Mouse (Mus musculus) midbrain, embryonic 12.5 days (tissue): ENCODE results near the gene Casp9. TPM values are rescaled to one million over a fixed set of nuclear protein-coding genes. Genes with fewer than 3 reads are reported as not detected.
A peak's percentile ranks its signal among the peaks of the same experiment; 100 is the strongest.

Experiments used
- ATAC-seq: fragments of 200-750 bp; cut with Nextera tagmentation; 2 replicates; pipeline ENCODE4 v1.8.0; 2017; ENCODE audit warnings: low read depth, moderate TSS enrichment, moderate library complexity; ENCODE audit not compliant: low FRiP score
- H3K27ac ChIP-seq: fragments of 300-500 bp; sonication (generic); replicated peaks from 2 replicates; pipeline ENCODE4 v1.5.1; 2016; ENCODE audit warnings: mild to moderate bottlenecking
- H3K27me3 ChIP-seq: fragments of 300-500 bp; sonication (generic); 2 replicates; pipeline ENCODE4 v1.6.1; 2016; ENCODE audit warnings: mild to moderate bottlenecking
- H3K36me3 ChIP-seq: fragments of 300-500 bp; sonication (generic); 2 replicates; pipeline ENCODE4 v1.6.1; 2016
- H3K4me1 ChIP-seq: fragments of 300-500 bp; sonication (generic); 2 replicates; pipeline ENCODE4 v1.6.1; 2016
- H3K4me2 ChIP-seq: fragments of 300-500 bp; sonication (generic); replicated peaks from 2 replicates; pipeline ENCODE4 v1.6.1; 2016; ENCODE audit warnings: mild to moderate bottlenecking, moderate library complexity
- H3K4me3 ChIP-seq: fragments of 300-500 bp; sonication (generic); 2 replicates; pipeline ENCODE4 v1.5.1; 2016; ENCODE audit warnings: mild to moderate bottlenecking
- H3K9ac ChIP-seq: fragments of 300-500 bp; sonication (generic); replicated peaks from 2 replicates; pipeline ENCODE4 v1.6.1; 2016; ENCODE audit warnings: mild to moderate bottlenecking, moderate library complexity
- H3K9me3 ChIP-seq: fragments of 300-500 bp; sonication (generic); 2 replicates; pipeline ENCODE4 v1.6.1; 2016; ENCODE audit warnings: mild to moderate bottlenecking
- WGBS: fragments of 180-500 bp; shearing (Covaris S2); methylation state at CpG from one replicate; pipeline ENCODE4 v1.1.7; 2016; 5-methylcytosine and 5-hydroxymethylcytosine counted together
- polyA plus RNA-seq: library from polyadenylated mRNA; unstranded; fragments of >200 nt; fragmentation: Nextera tagmentation; extraction: Ambion mirVana; gene quantifications from 2 replicates; pipeline ENCODE4 v1.2.1, GENCODE M21; 2016

Casp9 gene
- polyA plus RNA-seq, 1 experiment from 2014 or later: 24.9 TPM

DNA sequence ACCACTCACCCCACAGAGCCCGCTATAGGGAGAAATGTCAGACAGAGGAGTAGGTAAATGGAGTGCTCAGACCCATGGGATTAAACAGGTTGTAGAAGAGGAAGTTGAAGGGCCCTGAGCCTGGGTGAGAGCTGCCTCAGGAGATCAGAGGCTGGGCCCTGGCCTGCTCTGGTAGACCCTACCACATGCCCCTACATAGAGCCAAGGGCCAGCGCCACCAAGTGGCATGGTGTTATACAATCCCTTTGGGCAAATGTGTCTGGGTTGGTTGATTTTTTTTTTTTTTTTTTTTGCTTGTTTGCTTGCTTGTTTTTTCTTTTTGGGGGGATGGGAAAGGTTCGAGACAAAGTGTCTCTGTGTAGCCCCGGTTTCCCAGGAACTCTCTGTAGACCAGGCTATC lies 10.7 kb downstream of the Casp9 start:
- WGBS: 92% methylated on average over 4 of the region's 4 CpGs
- Histone ChIP-seq H3K4me3 (no peak overlapping the region), H3K36me3 (peaks cover 63% of the 10 kb centered on the region), H3K9ac (no peak overlapping the region), H3K4me2 (no peak overlapping the region), H3K27ac (no peak overlapping the region), H3K9me3 (no peaks in the 10 kb centered on the region), H3K27me3 (no peaks in the 10 kb centered on the region), H3K4me1 (no peaks in the 10 kb centered on the region)
- no peak for ATAC-seq

GRCm38 (mm10) chr4:141805886-141806285 lies 12.5 kb downstream of the Casp9 start:
- no peak for ATAC-seq
- 95% methylated on average over 8 of the region's 8 CpGs for WGBS
- H3K36me3 ChIP-seq: peaks cover 78% of the 10 kb centered on the region

GRCm38 (mm10) chr4:141809850-141810464 lies 16.5 kb downstream of the Casp9 start:
- H3K4me3 ChIP-seq: no peak overlapping the region
- no peak overlapping the region for H3K9ac ChIP-seq
- 75% methylated on average over 8 of the region's 8 CpGs for WGBS
- 0 out of 2 replicates have a peak overlapping the region, but pooled peaks have one; percentile 20 for H3K27ac ChIP-seq
- ATAC-seq: peak; percentile 58; the same call in 1 of the 2 replicates
- no peaks in the 10 kb centered on the region for H3K27me3 ChIP-seq
- H3K4me2 ChIP-seq: no peak overlapping the region
- no peaks in the 10 kb centered on the region for H3K4me1 ChIP-seq
- H3K9me3 ChIP-seq: no peaks in the 10 kb centered on the region
- peaks cover 89% of the 10 kb centered on the region for H3K36me3 ChIP-seq

More at GRCm38 (mm10) chr4:141805886-141806285, 12.5 kb downstream of the Casp9 start:
- H3K27me3 ChIP-seq: no peaks in the 10 kb centered on the region
- H3K27ac ChIP-seq: no peak overlapping the region
- H3K4me2 ChIP-seq: no peak overlapping the region
- H3K9ac ChIP-seq: no peak overlapping the region
- no peaks in the 10 kb centered on the region for H3K4me1 ChIP-seq
- H3K9me3 ChIP-seq: no peaks in the 10 kb centered on the region
- H3K4me3 ChIP-seq: no peak overlapping the region

GRCm38 (mm10) chr4:141810975-141811374 lies 17.6 kb downstream of the Casp9 start:
- H3K9ac ChIP-seq: no peak overlapping the region
- H3K9me3 ChIP-seq: no peaks in the 10 kb centered on the region
- ATAC-seq: no peak
- H3K36me3 ChIP-seq: peaks cover 87% of the 10 kb centered on the region
- H3K4me3 ChIP-seq: no peak overlapping the region
- H3K4me1 ChIP-seq: 0 out of 2 replicates have a peak, but pooled peaks cover 2% of the 10 kb centered on the region
- H3K4me2 ChIP-seq: no peak overlapping the region
- no peaks in the 10 kb centered on the region for H3K27me3 ChIP-seq
- no peak overlapping the region for H3K27ac ChIP-seq
- WGBS: 92% methylated on average over 2 of the region's 2 CpGs

DNA sequence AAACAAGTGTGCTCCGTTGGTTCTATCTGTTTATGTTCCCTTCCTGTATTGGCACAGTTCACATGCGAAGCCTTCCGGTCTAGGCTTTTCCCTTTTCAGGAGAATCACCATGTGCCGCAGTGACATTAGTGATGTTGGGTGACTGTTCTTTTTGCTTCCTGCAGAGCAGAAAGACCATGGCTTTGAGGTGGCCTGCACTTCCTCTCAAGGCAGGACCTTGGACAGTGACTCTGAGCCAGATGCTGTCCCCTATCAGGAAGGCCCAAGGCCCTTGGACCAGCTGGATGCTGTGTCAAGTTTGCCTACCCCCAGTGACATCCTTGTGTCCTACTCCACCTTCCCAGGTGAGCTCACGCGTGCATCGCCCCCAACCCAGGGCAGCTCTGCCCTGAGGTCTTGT lies 18.0 kb downstream of the Casp9 start:
- Histone ChIP-seq H3K4me1 (0 out of 2 replicates have a peak, but pooled peaks cover 6% of the 10 kb centered on the region), H3K4me3 (no peak overlapping the region), H3K9me3 (no peaks in the 10 kb centered on the region), H3K36me3 (peaks cover 83% of the 10 kb centered on the region), H3K9ac (no peak overlapping the region), H3K4me2 (no peak overlapping the region), H3K27me3 (no peaks in the 10 kb centered on the region), H3K27ac (no peak overlapping the region)
- ATAC-seq: no peak
- WGBS: 97% methylated on average over 7 of the region's 7 CpGs

GRCm38 (mm10) chr4:141816267-141816666 lies 22.9 kb downstream of the Casp9 start:
- Histone ChIP-seq H3K9me3 (no peaks in the 10 kb centered on the region), H3K4me1 (peaks cover 12% of the 10 kb centered on the region; the same call in 1 of the 2 replicates), H3K27me3 (no peaks in the 10 kb centered on the region), H3K27ac (peak overlapping the region; percentile 58; the same call in 1 of the 2 replicates), H3K36me3 (peaks cover 38% of the 10 kb centered on the region), H3K9ac (no peak overlapping the region), H3K4me3 (no peak overlapping the region), H3K4me2 (no peak overlapping the region)
- 79% methylated on average over 7 of the region's 7 CpGs for WGBS
- 0 out of 2 replicates have a peak, but pooled peaks have one; percentile 6 for ATAC-seq

DNA sequence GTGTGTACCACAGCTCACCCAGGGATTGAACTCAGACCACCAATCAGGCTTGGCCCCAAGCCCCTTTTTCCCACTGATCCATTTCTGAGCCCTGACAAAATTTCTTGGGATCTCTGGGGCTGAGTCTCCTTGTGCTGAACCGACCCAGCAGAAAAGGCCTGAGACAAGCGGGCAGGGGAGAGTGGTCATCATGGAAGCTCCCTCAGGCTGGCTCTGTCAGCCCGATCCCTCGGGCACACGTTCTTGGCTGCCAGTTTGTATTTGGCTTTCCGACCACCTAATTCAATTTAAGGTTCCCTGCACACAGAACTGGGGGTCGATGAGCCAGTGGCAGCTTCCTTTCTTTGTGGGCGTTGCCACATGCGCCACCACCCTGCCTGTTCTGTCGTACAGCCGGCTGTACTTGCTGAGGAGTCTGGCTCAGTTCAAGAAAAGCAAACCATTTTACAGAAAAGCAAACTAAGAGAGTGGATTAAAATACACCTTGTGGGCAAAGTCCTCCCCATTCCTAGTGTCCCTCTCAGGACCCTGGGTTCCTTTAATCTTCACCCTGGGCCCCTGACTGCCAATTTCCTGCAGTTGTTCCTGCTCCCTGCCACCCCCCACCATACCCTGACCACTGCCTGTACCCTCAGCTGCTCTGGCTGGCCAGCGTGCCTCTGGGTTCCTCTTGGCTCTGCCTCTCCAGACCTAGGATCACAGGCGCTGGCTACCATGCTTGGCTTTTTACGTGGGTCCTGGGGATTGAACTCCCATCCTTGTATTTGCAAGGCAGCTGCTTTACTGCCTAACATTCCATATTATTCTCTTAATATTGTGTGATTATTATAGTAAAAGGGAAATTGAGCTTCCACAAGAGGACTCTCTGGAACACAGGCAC lies 23.6 kb downstream of the Casp9 start:
- Histone ChIP-seq H3K4me3 (no peak overlapping the region), H3K27ac (peak overlapping the region; percentile 26; the same call in 1 of the 2 replicates), H3K36me3 (peaks cover 30% of the 10 kb centered on the region), H3K9me3 (no peaks in the 10 kb centered on the region), H3K4me2 (no peak overlapping the region), H3K4me1 (peaks cover 12% of the 10 kb centered on the region; the same call in 1 of the 2 replicates), H3K27me3 (no peaks in the 10 kb centered on the region), H3K9ac (no peak overlapping the region)
- WGBS: 55% methylated on average over 14 of the region's 14 CpGs
- no peak for ATAC-seq

GRCm38 (mm10) chr4:141817706-141818105 lies 24.3 kb downstream of the Casp9 start:
- no peak overlapping the region for H3K4me3 ChIP-seq
- WGBS: 47% methylated on average over 9 of the region's 10 CpGs
- H3K27me3 ChIP-seq: no peaks in the 10 kb centered on the region
- no peak overlapping the region for H3K27ac ChIP-seq
- H3K4me2 ChIP-seq: no peak overlapping the region
- no peak overlapping the region for H3K9ac ChIP-seq
- no peak for ATAC-seq
- peaks cover 12% of the 10 kb centered on the region; the same call in 1 of the 2 replicates for H3K4me1 ChIP-seq
- peaks cover 24% of the 10 kb centered on the region for H3K36me3 ChIP-seq
- no peaks in the 10 kb centered on the region for H3K9me3 ChIP-seq

DNA sequence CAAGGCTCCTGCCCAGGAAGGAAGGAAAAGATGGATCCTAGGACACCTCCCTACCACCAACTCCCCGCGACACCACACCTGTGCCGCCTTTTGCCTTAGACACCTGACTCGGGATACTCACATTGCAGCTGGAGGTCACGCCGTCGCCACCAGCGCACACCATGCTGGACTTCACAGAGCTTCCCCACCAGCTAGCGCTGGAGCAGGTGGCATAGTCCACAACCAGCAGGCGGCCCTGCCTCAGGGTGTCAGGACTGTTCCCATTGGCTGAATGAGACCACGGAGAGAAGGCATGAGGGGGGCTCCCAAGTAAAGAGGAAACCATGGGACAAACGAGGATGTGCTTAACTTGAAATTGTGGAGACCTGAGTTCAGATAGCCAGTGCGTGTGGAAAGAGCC lies 25.4 kb downstream of the Casp9 start:
- no peak overlapping the region for H3K9ac ChIP-seq
- H3K27ac ChIP-seq: no peak overlapping the region
- H3K36me3 ChIP-seq: peaks cover 12% of the 10 kb centered on the region
- ATAC-seq: no peak
- H3K4me3 ChIP-seq: no peak overlapping the region
- no peak overlapping the region for H3K4me2 ChIP-seq
- no peaks in the 10 kb centered on the region for H3K9me3 ChIP-seq
- H3K4me1 ChIP-seq: peaks cover 12% of the 10 kb centered on the region; the same call in 1 of the 2 replicates
- 91% methylated on average over 13 of the region's 13 CpGs for WGBS
- H3K27me3 ChIP-seq: no peaks in the 10 kb centered on the region

GRCm38 (mm10) chr4:141819316-141819715 lies 25.9 kb downstream of the Casp9 start:
- H3K9me3 ChIP-seq: no peaks in the 10 kb centered on the region
- WGBS: 88% methylated on average over 7 of the region's 7 CpGs
- no peak for ATAC-seq

DNA sequence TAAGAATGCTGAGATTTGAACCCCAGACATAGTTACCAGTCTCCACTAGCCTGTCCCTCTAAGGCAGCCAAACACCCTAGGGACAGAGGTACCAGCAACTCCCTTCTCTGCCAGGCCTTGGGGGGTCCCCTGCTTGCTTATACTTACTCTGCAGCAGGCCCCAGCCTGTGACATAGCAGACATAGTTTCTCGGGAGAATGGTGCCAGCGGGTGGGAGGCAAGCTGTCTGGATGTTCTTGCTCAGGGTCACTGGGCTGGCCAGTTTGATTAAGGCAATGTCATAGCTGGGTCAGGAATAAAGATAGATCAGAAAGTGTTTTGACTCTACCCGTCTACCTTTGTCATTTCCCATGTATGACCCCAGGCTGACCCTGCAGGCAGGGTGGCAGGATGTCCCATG lies 27.8 kb downstream of the Casp9 start:
- H3K4me3 ChIP-seq: no peak overlapping the region
- no peak for ATAC-seq
- no peak overlapping the region for H3K4me2 ChIP-seq
- H3K27me3 ChIP-seq: no peaks in the 10 kb centered on the region
- H3K9me3 ChIP-seq: no peaks in the 10 kb centered on the region
- WGBS: 79% methylated on average over 3 of the region's 3 CpGs
- no peak overlapping the region for H3K9ac ChIP-seq
- peaks cover 8% of the 10 kb centered on the region; the same call in 1 of the 2 replicates for H3K4me1 ChIP-seq
- no peak overlapping the region for H3K27ac ChIP-seq
- no peaks in the 10 kb centered on the region for H3K36me3 ChIP-seq

More at GRCm38 (mm10) chr4:141819316-141819715, 25.9 kb downstream of the Casp9 start:
- Histone ChIP-seq H3K4me1 (peaks cover 12% of the 10 kb centered on the region; the same call in 1 of the 2 replicates), H3K4me3 (no peak overlapping the region), H3K4me2 (no peak overlapping the region), H3K27me3 (no peaks in the 10 kb centered on the region), H3K36me3 (0 out of 2 replicates have a peak, but pooled peaks cover 7% of the 10 kb centered on the region), H3K9ac (no peak overlapping the region), H3K27ac (no peak overlapping the region)

GRCm38 (mm10) chr4:141822089-141822488 lies 28.7 kb downstream of the Casp9 start:
- no peaks in the 10 kb centered on the region for H3K9me3 ChIP-seq
- no peak for ATAC-seq
- WGBS: 80% methylated on average over 10 of the region's 10 CpGs
- H3K4me1 ChIP-seq: peaks cover 3% of the 10 kb centered on the region; the same call in 1 of the 2 replicates
- H3K36me3 ChIP-seq: no peaks in the 10 kb centered on the region
- no peak overlapping the region for H3K4me3 ChIP-seq
- H3K9ac ChIP-seq: no peak overlapping the region
- H3K27me3 ChIP-seq: no peaks in the 10 kb centered on the region
- no peak overlapping the region for H3K27ac ChIP-seq
- H3K4me2 ChIP-seq: no peak overlapping the region
